Mouse (Mus musculus) megakaryocyte progenitor cell, adult 5-6 weeks (primary cell): ENCODE data around the gene Jpt2. TPM values are rescaled to one million over a fixed set of nuclear protein-coding genes. Genes with fewer than 3 reads are reported as not detected.

Experiments used
- ATAC-seq: replicated peaks from 2 replicates; pipeline ENCODE4 v1.8.0; 2016; ENCODE audit warnings: mild to moderate bottlenecking, moderate TSS enrichment, inconsistent platforms; ENCODE audit not compliant: poor library complexity
- total RNA-seq, 2 experiments: library from RNA; stranded (forward) in 1 of 2; stranded (reverse) in 1 of 2; fragments of 157-497, 149-512 nt in 1 of 2; fragments of 200-1000 nt in 1 of 2; gene quantifications; 2 replicates each; pipeline versions ENCODE4 v1.2.3 to v1.2.4; 2015 to 2017

Jpt2 gene
- total RNA-seq, 2 experiments from 2014 or later = 114 to 131 TPM

DNA sequence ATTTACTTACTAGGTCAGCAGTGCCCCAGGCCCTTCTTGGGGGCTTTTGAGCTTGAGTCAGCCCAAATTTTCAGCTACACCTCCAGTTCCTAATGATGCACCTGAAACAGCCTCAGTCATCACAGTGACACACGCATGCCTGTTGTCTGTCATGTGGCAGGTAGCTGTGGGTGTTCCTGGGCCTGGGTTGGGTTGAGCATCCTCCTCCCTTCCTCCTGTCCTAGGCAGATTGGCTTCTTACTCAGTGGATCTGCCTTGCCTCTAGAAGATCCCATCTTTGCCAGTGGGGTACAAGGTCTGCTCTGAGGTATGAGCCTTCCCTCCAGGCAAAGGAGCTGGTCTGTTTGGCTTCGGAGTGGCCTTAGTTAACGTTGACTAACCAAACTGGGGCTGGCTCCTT is 71.6 kb downstream of the Jpt2 start:
- no peak for ATAC-seq

Other genes starting within 250 kb of the Jpt2 start
- gene Rnf151, start 242.6 kb downstream of the Jpt2 start, total RNA-seq (2015) = 0.20 TPM in 1 of 2 replicates, not detected in the other
- gene Rnf151, start 242.6 kb downstream of the Jpt2 start, total RNA-seq (2017) = not detected in 2 replicates
- gene Rps2, start 242.6 kb downstream of the Jpt2 start, total RNA-seq (2015) = 5,974 and 6,144 TPM in 2 replicates
- gene Rps2, start 242.6 kb downstream of the Jpt2 start, total RNA-seq (2017) = 1,525 and 1,766 TPM in 2 replicates
- gene Ndufb10, start 236.2 kb downstream of the Jpt2 start, total RNA-seq (2015) = 236 and 247 TPM in 2 replicates
- gene Ndufb10, start 236.2 kb downstream of the Jpt2 start, total RNA-seq (2017) = 256 and 308 TPM in 2 replicates
- 0.24 and 0.74 TPM in 2 replicates for gene Rpl3l, start 232.9 kb downstream of the Jpt2 start, total RNA-seq (2015)
- gene Rpl3l, start 232.9 kb downstream of the Jpt2 start, total RNA-seq (2017) = 0.30 TPM in 1 of 2 replicates, not detected in the other
- 378 and 438 TPM in 2 replicates for gene Msrb1, start 224.0 kb downstream of the Jpt2 start, total RNA-seq (2015)
- 155 and 224 TPM in 2 replicates for gene Msrb1, start 224.0 kb downstream of the Jpt2 start, total RNA-seq (2017)
- gene Hs3st6, start 207.7 kb downstream of the Jpt2 start, total RNA-seq (2015) = not detected in 2 replicates
- gene Hs3st6, start 207.7 kb downstream of the Jpt2 start, total RNA-seq (2017) = not detected in 2 replicates
- not detected in 2 replicates for gene Meiob, start 156.4 kb downstream of the Jpt2 start, total RNA-seq (2015)
- gene Meiob, start 156.4 kb downstream of the Jpt2 start, total RNA-seq (2017) = not detected in 2 replicates
- gene Hagh, start 120.5 kb downstream of the Jpt2 start, total RNA-seq (2015) = 31.4 and 34.4 TPM in 2 replicates
- gene Hagh, start 120.5 kb downstream of the Jpt2 start, total RNA-seq (2017) = 36.0 TPM in 2 replicates
- gene Fahd1, start 110.3 kb downstream of the Jpt2 start, total RNA-seq (2015) = 10.5 and 11.3 TPM in 2 replicates
- gene Fahd1, start 110.3 kb downstream of the Jpt2 start, total RNA-seq (2017) = 17.0 and 18.9 TPM in 2 replicates
- not detected in 2 replicates for gene Igfals, start 94.7 kb downstream of the Jpt2 start, total RNA-seq (2015)
- not detected in 2 replicates for gene Igfals, start 94.7 kb downstream of the Jpt2 start, total RNA-seq (2017)
- 103 and 114 TPM in 2 replicates for gene Nubp2, start 74.3 kb downstream of the Jpt2 start, total RNA-seq (2015)
- gene Nubp2, start 74.3 kb downstream of the Jpt2 start, total RNA-seq (2017) = 50.4 and 57.8 TPM in 2 replicates
- gene Spsb3, start 74.0 kb downstream of the Jpt2 start, total RNA-seq (2015) = 14.6 and 17.9 TPM in 2 replicates
- gene Spsb3, start 74.0 kb downstream of the Jpt2 start, total RNA-seq (2017) = 13.9 and 15.3 TPM in 2 replicates
- gene Eme2, start 65.6 kb downstream of the Jpt2 start, total RNA-seq (2015) = 3.2 and 6.9 TPM in 2 replicates
- 9.1 and 18.6 TPM in 2 replicates for gene Eme2, start 65.6 kb downstream of the Jpt2 start, total RNA-seq (2017)
- 54.2 and 59.2 TPM in 2 replicates for gene Mrps34, start 65.6 kb downstream of the Jpt2 start, total RNA-seq (2015)
- 31.9 and 35.5 TPM in 2 replicates for gene Mrps34, start 65.6 kb downstream of the Jpt2 start, total RNA-seq (2017)
- 21.2 and 32.1 TPM in 2 replicates for gene Nme3, start 64.2 kb downstream of the Jpt2 start, total RNA-seq (2015)
- gene Nme3, start 64.2 kb downstream of the Jpt2 start, total RNA-seq (2017) = 17.0 and 26.5 TPM in 2 replicates
- gene Mapk8ip3, start 23.7 kb downstream of the Jpt2 start, total RNA-seq (2015) = 14.1 and 21.7 TPM in 2 replicates
- 25.2 and 29.3 TPM in 2 replicates for gene Mapk8ip3, start 23.7 kb downstream of the Jpt2 start, total RNA-seq (2017)
- gene Cramp1l, start 55.1 kb upstream of the Jpt2 start, total RNA-seq (2015) = 21.4 and 21.9 TPM in 2 replicates
- 7.7 and 8.5 TPM in 2 replicates for gene Cramp1l, start 55.1 kb upstream of the Jpt2 start, total RNA-seq (2017)
- 8.0 and 11.0 TPM in 2 replicates for gene Ift140, start 55.4 kb upstream of the Jpt2 start, total RNA-seq (2015)
- 20.2 and 20.3 TPM in 2 replicates for gene Ift140, start 55.4 kb upstream of the Jpt2 start, total RNA-seq (2017)
- gene Tmem204, start 122.9 kb upstream of the Jpt2 start, total RNA-seq (2015) = not detected in 2 replicates
- not detected in 2 replicates for gene Tmem204, start 122.9 kb upstream of the Jpt2 start, total RNA-seq (2017)
- gene Telo2, start 155.3 kb upstream of the Jpt2 start, total RNA-seq (2015) = 15.5 and 31.2 TPM in 2 replicates
- gene Telo2, start 155.3 kb upstream of the Jpt2 start, total RNA-seq (2017) = 28.8 and 35.5 TPM in 2 replicates
- not detected in 2 replicates for gene Ptx4, start 160.1 kb upstream of the Jpt2 start, total RNA-seq (2015)
- not detected in 2 replicates for gene Ptx4, start 160.1 kb upstream of the Jpt2 start, total RNA-seq (2017)
- gene Clcn7, start 172.7 kb upstream of the Jpt2 start, total RNA-seq (2015) = 7.3 and 7.8 TPM in 2 replicates
- 8.1 and 9.6 TPM in 2 replicates for gene Clcn7, start 172.7 kb upstream of the Jpt2 start, total RNA-seq (2017)
- gene Ccdc154, start 201.8 kb upstream of the Jpt2 start, total RNA-seq (2015) = not detected in 2 replicates
- 0.14 TPM in 1 of 2 replicates, not detected in the other for gene Ccdc154, start 201.8 kb upstream of the Jpt2 start, total RNA-seq (2017)
- not detected in 2 replicates for gene Gm38655, start 214.8 kb upstream of the Jpt2 start, total RNA-seq (2015)
- not detected in 2 replicates for gene Gm38655, start 214.8 kb upstream of the Jpt2 start, total RNA-seq (2017)
- gene BC003965, start 223.9 kb upstream of the Jpt2 start, total RNA-seq (2015) = 16.6 and 20.3 TPM in 2 replicates
- gene BC003965, start 223.9 kb upstream of the Jpt2 start, total RNA-seq (2017) = 7.0 and 11.5 TPM in 2 replicates
- 6.1 and 6.2 TPM in 2 replicates for gene Unkl, start 227.7 kb upstream of the Jpt2 start, total RNA-seq (2015)
- 7.7 and 8.2 TPM in 2 replicates for gene Unkl, start 227.7 kb upstream of the Jpt2 start, total RNA-seq (2017)